Mouse (Mus musculus) adrenal gland, postnatal 10 days (tissue): ENCODE measurements around the gene Pcca. TPM values are rescaled to one million over a fixed set of nuclear protein-coding genes. Genes with fewer than 3 reads are reported as not detected.

Source experiments
- DNase-seq: peaks from one replicate; pipeline ENCODE4 v3.0.0; 2021; ENCODE audit warnings: mixed read lengths
- long read RNA-seq, 2 experiments: library from polyadenylated mRNA; stranded (forward); transcript quantifications; one replicate each; pipeline ENCODE4 v2.0.0; 2021
- total RNA-seq, 2 experiments: library from RNA; stranded (reverse); gene quantifications; 2 replicates each; pipeline ENCODE4 v1.2.3; 2021

The Pcca gene
- 100 to 1,000 TPM; 167 to 170 TPM for total RNA-seq
- long read RNA-seq, experiment 1, transcript Pcca-201 (24 exons, 2,592 nt), result major isoform, 110 of 135 reads
- long read RNA-seq, experiment 1, partial matches to known transcripts, result 12 of 135 reads
- long read RNA-seq, experiment 1, other reads (novel, unspliced or antisense), result 13 of 135 reads
- long read RNA-seq, experiment 2, transcript Pcca-201 (24 exons, 2,592 nt), result major isoform, 78 of 102 reads
- long read RNA-seq, experiment 2, partial matches to known transcripts, result 11 of 102 reads
- long read RNA-seq, experiment 2, other reads (novel, unspliced or antisense), result 13 of 102 reads

- DNase-seq, result peak; percentile 98
Observed at GRCm38 (mm10) chr14:122534017-122534924, at the start of gene Pcca. Gene Pcca (plus strand): TSS chr14:122534324.

- no peak for DNase-seq
Observed at GRCm38 (mm10) chr14:122484458-122484843, 49.7 kb upstream of the Pcca start.

GRCm38 (mm10) chr14:122484844-122485551, 49.1 kb upstream of the Pcca start:
- no peak for DNase-seq

- no peak for DNase-seq
Observed at GRCm38 (mm10) chr14:122485635-122486181, 48.4 kb upstream of the Pcca start.

DNA sequence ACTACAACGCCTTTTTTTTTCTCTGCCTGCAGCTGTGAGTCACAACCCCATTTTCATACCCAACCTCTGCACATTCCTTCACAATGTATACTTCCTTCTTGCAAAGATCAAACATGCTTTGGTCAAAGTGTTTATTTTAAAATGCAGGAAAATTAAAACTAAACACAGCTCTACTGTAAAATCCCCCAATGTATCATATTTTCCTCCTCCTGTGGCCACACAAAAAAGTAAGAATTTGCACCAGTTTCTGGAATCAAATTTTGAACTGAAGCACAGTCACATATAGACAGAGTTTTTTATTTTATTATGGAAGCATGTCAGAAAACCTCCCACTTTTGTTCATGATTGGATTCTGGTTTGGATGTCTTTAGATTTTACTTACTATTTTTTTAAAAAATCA, 47.5 kb upstream of the Pcca start:
- no peak for DNase-seq

GRCm38 (mm10) chr14:122487366-122487765, 46.8 kb upstream of the Pcca start:
- DNase-seq, result no peak

DNA sequence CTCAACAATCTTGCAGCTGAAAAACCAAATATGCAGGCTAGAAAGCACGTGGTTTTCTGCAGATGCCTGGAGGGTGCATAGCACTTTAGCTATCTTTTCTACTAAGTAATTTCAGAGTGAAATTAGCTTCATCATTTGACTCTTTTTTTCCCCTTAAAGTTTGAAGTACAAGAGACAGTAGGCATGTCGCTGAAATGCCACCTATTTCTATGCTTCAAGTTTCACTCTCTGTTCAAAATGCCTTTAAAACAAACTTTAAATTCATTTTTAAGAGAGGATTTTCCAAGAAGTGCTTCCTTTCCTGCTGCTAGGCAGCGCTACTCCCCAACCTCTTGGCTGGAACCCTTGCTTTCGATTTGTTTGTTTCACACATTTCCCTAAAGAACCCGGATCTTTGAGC, 45.1 kb upstream of the Pcca start:
- DNase-seq, result no peak

- no peak for DNase-seq
Observed at GRCm38 (mm10) chr14:122489686-122490414, 44.3 kb upstream of the Pcca start.

DNA sequence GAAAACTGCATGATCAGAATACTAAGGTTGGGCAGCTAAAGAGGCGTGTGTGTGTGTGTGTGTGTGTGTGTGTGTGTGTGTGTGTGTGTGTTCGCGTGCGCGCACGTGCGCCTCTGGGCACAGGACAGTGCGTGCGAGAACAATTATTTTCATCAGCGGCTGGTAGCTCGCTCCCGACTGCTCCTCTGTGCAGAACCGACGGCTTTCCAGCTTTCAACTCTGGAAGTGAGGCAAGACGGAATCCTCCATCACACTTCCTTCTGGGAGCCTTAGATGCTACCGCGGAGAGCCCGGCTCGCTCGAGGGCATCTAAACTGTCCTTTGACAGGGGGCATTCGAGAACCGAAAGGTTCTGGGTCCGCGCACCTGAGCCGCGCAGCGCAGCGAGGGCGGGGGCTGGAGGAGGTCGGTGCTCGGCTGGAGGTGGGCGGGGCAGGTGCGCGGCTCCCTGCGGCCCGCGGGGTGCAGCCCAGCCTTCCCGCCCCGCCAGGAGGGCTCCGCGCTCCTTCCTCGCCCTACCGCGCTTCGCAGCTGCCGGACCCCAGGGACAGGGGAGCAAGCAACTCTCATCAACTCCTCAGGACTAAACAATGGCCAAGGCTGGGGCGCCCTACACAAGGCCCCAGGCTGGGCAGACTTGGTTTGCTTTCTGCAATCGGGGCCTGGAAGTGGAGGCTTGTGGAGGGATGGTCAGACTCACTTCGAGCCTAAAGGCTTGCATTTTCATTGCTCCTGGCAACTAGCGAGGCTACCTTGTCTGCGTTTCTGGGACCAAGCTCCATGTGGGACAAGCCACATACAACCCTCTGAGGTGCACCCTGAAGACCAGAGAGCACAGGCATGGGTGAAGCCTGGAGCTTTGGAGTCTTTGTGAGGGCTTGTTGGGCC, 43.4 kb upstream of the Pcca start, which contains the start of gene Gm10837:
Gene Gm10837, plus strand, starts transcription at position 146 of the 888 bp plus-strand sequence.
- no peak for DNase-seq

GRCm38 (mm10) chr14:122491521-122491920, 42.6 kb upstream of the Pcca start:
- DNase-seq, result no peak

DNA sequence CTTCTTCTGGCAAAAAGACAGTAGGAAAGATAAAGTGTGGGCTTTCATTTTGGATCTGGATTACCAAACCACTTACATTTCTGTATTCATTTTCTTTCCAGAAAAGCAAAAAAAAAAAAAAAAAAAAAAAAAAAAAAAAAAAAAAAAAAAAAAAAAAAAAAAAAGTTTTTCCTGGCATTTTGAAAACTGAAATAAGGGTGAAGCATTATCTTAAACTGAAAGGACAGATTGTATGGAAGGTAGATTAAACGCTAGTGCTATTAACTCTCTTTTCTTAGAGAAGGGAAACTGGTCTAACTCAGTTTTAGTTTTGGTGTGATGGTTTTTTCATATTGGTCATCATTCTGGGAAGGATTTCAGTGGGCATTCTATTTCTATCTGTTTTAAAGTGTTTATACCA, 42.1 kb upstream of the Pcca start:
- DNase-seq, result no peak

GRCm38 (mm10) chr14:122509058-122509457, 25.1 kb upstream of the Pcca start:
- DNase-seq, result no peak

DNA sequence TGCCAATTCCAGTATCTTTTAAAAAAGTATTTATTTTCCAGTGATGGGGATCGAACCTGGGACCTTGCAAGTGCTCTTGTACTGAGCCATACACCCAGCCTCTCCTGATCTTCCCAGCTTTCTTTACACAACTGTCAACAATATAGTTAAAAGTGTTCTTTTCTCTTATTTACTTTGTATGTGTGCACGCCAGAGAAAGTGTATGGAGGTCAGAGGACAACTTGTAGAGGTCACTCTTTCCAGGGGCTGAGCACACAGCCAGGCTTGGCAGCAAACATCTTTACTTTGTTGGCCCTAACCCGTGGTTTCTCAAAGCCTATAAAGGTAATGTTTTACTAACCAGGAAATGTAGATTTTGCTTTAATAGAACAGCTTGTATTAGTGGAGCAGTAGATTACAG, 22.6 kb upstream of the Pcca start:
- DNase-seq, result no peak

- DNase-seq, result no peak
Observed at GRCm38 (mm10) chr14:122513511-122514036, 20.6 kb upstream of the Pcca start.

DNA sequence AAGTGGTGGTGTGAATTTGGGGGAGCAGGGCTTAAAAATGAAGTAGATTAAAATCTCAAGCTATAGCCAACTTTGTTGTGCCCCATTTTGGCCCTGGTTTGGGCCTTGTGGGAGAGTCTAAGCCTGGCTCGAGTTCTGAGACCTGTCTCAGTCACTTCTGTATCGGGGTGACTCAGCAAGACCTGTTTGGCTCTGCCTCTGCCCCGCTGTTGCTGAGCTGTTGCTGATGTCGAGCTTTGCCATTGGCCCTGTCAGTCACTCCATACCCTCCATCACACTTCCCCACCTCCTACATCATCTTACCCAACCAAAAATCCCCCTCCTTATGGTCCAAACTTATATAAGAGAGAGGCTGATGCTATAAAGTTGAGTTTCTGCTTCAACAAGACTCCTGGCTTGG, 5.6 kb upstream of the Pcca start:
- no peak for DNase-seq

DNA sequence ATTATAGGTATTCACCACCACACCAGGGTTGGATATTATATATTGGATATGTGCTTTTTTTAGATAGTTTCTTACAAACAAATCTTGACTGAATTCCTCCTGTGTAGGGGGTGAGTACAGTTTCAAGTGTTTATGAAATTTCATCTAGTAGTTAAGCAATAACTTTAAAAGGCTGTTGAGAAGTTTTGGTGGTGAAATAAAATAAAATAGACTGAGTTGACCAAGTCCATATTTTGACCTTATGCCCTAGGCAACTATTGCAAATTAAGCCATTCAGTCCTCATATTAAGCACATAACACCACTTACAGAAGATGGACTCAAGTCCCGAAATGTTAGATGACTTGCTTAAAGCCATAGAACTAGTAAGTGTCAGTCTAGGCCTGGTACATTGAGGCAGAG, 1.9 kb downstream of the Pcca start:
- DNase-seq, result no peak

DNA sequence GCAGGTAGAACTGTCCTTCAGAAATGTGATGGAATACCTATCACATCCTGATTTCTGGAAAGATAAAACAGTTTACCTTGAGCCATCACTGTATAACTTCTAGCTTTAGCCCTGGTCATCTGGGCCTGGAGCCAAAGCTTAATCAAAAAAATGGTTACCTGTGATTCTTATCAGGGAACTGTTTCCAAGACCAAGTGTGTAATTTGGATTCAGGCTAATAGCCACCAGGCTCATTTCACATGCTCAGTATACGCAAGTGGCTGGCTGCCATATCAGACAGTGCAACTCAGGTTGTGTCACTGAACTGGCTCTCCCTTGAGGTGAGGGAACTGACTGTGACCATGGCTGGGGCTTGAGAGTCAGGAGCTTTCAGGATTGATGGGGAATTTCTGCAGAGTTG, 14.3 kb downstream of the Pcca start:
- DNase-seq, result peak; percentile 23

- no peak for DNase-seq
Observed at GRCm38 (mm10) chr14:122548905-122549304, 14.8 kb downstream of the Pcca start.

GRCm38 (mm10) chr14:122552761-122553445, 18.8 kb downstream of the Pcca start:
- no peak for DNase-seq

DNA sequence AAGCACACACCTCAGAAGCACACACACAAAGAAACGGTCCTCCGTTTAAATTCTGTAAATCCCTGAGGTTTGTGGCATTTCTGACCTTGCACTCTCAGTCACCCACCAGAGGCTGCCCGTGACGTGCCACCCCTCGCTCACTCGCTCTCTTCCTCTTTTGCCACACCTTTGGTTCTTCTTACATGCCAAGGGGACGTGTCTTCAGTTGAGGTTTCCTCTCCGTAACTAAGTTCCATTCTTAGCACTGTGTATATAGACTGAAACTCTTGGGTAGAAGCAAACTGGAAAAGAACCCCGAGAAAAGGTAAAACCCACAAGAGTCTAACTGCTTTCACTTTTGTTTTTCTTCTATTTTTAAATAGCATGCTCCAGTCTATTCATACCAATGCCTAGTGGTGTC, 23.2 kb downstream of the Pcca start:
- DNase-seq, result no peak
